Mouse (Mus musculus) kidney, adult 2 months (tissue): Measurements from ENCODE around the gene Midn. TPM values are rescaled to one million over a fixed set of nuclear protein-coding genes. Genes with fewer than 3 reads are reported as not detected.
A peak's percentile ranks its signal among the peaks of the same experiment; 100 is the strongest.

Experiments
- DNase-seq: peaks from one replicate; pipeline ENCODE4 v3.0.0; 2021
- H3K27ac ChIP-seq: fragments of 200-500 bp; 2 replicates; pipeline ENCODE4 v1.5.1; 2012; ENCODE audit warnings: low read depth, low read length, control low read depth, inconsistent platforms; ENCODE audit not compliant: insufficient read depth
- H3K27me3 ChIP-seq: fragments of 200-500 bp; replicated peaks from 2 replicates; pipeline ENCODE4 v1.6.1; 2012; ENCODE audit warnings: mild to moderate bottlenecking, moderate library complexity, low read length, inconsistent platforms; ENCODE audit not compliant: control insufficient read depth, insufficient read depth
- H3K36me3 ChIP-seq: fragments of 200-500 bp; 2 replicates; pipeline ENCODE4 v1.6.1; 2012; ENCODE audit warnings: mild to moderate bottlenecking, moderate library complexity, low read length, inconsistent platforms; ENCODE audit not compliant: control insufficient read depth, insufficient read depth
- H3K4me1 ChIP-seq: fragments of 200-500 bp; 2 replicates; pipeline ENCODE4 v1.6.1; 2011; ENCODE audit warnings: low read length; ENCODE audit not compliant: control insufficient read depth, insufficient read depth
- H3K4me3 ChIP-seq: fragments of 200-500 bp; 2 replicates; pipeline ENCODE4 v1.5.1; 2011; ENCODE audit warnings: mild to moderate bottlenecking, low read depth, low read length, control low read depth; ENCODE audit not compliant: insufficient read depth
- CTCF ChIP-seq: fragments of 200-500 bp; conservative IDR thresholded peaks from 2 replicates; pipeline ENCODE4 v1.5.1; 2011; ENCODE audit warnings: low read depth, mild to moderate bottlenecking, control low read depth, low read length, moderate library complexity, mixed read lengths; ENCODE audit not compliant: insufficient read depth, insufficient read length
- POLR2A ChIP-seq: fragments of 200-500 bp; IDR thresholded peaks from one replicate; pipeline ENCODE4 v1.6.1; 2011; ENCODE audit warnings: low read depth, low read length, control low read depth
- WGBS: fragments of 180-500 bp; shearing (Covaris S2); methylation state at CpG from one replicate; pipeline ENCODE4 v1.1.7; 2018; 5-methylcytosine and 5-hydroxymethylcytosine counted together
- polyA plus RNA-seq: library from polyadenylated mRNA; depleted of rRNA; stranded (reverse); fragments of >200 nt; gene quantifications from 2 replicates; pipeline ENCODE4 v1.2.3, GENCODE M21; 2012

Midn gene
- polyA plus RNA-seq, 1 experiment = 67.0 TPM

DNA sequence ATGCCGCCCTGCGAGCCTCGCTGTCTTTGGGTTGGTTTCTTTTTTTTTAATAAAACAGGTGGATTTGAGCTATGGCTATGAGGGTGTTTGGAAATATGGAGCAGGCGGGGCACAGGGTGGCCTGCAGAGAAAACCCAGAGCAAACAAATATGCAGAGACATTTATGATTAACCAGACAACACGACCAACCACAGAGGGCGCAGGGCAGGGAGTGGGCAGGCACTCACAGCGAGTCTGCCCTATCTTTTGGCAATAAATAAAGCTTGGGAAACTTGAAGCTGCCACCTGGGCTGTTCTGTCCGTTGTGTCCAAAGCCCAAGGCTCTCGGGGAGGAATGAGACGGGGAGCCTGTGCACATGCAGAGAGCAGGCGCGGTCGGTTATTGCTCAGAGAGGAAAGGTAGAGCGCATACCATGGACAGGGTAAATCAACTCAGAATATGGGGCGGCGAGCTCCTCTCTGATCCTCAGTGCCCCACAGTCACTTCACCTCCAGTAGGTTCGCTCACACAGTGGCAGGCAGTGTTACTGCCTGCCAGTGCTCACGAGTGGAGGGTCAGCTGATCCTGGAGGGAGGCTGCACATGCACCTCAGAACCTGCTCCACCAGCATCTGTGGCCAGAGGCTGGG lies 17.6 kb upstream of the Midn start:
- Histone ChIP-seq H3K4me3 (no peak overlapping the region), H3K36me3 (peaks cover 3% of the 10 kb centered on the region; the same call in 1 of the 2 replicates), H3K27me3 (no peaks in the 10 kb centered on the region), H3K27ac (peak overlapping the region; percentile 34; the same call in 1 of the 2 replicates), H3K4me1 (peaks cover 16% of the 10 kb centered on the region; the same call in 1 of the 2 replicates)
- DNase-seq = peak; percentile 88
- TF ChIP-seq CTCF (peak; percentile 32; the same call in 1 of the 2 replicates), POLR2A (no peak)
- WGBS = 48% methylated on average over 18 of the region's 18 CpGs

DNA sequence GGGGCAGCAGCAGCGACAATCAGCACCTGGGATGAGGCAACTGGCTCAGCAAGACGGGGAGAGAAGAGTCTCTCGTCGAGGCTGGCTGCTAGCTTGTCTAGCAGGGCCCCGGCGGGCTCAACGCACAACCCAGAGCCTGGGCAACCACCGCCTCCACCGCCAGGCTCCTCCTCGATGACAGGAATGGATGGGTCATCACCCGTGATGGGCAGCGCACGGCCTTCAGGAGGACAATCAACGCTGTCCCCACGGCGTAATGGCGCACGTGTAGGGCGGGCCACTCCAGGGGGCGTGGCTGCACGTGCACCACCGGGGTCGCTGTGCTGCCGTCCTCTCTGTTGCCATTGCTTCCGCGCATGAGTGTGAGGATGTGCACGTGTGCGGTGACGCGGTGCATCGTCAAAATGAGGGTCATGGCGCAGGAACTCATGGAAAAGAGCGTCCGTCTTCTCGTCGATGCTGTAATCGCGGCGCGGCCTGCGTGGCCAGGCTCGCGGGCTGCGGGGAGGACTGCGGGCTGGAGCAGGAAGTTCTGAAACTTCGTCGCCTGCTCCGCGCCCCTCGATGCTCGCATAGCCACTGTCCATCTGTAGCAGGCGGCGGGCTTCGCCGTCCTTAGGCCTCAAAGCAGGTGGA lies 16.6 kb upstream of the Midn start:
- TF ChIP-seq POLR2A (no peak), CTCF (no peak)

DNA sequence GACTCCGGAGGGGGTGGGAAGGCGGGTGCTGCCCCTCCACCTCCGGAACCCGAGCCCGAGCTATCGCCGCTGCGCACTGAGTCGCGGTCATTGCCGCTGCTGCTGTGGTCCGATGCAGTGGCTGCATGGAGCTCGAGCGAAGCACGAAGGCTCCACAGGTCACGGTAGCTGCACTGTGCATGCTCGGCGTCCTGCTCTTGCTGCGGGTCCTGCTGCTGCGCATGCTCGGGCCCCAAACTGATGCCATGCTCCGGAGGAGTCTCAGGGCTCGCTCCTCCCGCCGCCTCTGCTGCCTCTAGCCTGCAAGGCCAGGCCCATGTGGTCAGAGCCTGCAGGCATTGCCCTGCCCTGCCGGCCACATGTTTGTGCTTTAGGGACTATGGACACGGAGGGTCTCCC lies 16.1 kb upstream of the Midn start:
- no peak overlapping the region for H3K4me3 ChIP-seq
- 74% methylated on average over 27 of the region's 27 CpGs for WGBS
- peaks cover 16% of the 10 kb centered on the region; the same call in 1 of the 2 replicates for H3K4me1 ChIP-seq
- DNase-seq = no peak
- no peaks in the 10 kb centered on the region for H3K27me3 ChIP-seq
- TF ChIP-seq CTCF (no peak), POLR2A (no peak)
- peaks cover 3% of the 10 kb centered on the region; the same call in 1 of the 2 replicates for H3K36me3 ChIP-seq
- H3K27ac ChIP-seq = no peak overlapping the region

More for the DNA sequence above, 16.6 kb upstream of the Midn start:
- Histone ChIP-seq H3K4me3 (no peak overlapping the region), H3K27ac (no peak overlapping the region), H3K4me1 (peaks cover 16% of the 10 kb centered on the region; the same call in 1 of the 2 replicates), H3K27me3 (no peaks in the 10 kb centered on the region), H3K36me3 (peaks cover 3% of the 10 kb centered on the region; the same call in 1 of the 2 replicates)
- DNase-seq = no peak
- WGBS = 60% methylated on average over 55 of the region's 55 CpGs

DNA sequence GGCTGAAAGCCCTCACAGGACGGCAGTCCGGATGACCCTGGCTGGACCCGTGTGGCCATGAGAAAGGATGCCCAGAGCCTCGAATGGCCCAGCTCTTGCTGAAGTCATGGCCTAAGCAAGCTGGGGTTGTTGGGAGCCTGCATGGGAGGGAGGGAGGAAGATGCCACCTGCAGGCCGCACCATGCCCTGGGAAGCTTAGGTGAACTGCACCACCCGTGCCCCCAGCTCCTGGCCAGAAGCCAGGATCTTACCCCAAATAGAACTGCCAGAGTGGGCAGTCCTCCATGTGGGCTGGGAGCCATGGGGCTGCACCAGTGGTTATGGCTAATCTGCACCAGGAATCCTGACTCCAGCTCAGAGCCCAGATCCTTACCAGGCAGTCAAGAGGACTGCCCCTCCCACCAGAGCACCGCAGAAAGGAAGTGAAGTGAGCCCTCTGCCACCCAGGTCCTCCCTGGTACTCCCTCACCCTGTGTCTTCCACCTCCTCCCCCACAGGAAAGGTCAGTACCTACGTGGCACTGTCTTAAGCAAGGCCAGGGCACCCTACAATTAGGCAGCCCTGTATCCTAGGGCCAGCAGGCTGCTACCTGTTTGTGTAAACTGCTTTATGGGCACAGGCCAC lies 14.7 kb upstream of the Midn start:
- TF ChIP-seq POLR2A (no peak), CTCF (no peak)
- Histone ChIP-seq H3K4me3 (no peak overlapping the region), H3K27me3 (no peaks in the 10 kb centered on the region), H3K27ac (no peak overlapping the region), H3K36me3 (no peaks in the 10 kb centered on the region; the same call in 1 of the 2 replicates), H3K4me1 (peaks cover 16% of the 10 kb centered on the region; the same call in 1 of the 2 replicates)
- DNase-seq = no peak
- WGBS = 42% methylated on average over 8 of the region's 8 CpGs

DNA sequence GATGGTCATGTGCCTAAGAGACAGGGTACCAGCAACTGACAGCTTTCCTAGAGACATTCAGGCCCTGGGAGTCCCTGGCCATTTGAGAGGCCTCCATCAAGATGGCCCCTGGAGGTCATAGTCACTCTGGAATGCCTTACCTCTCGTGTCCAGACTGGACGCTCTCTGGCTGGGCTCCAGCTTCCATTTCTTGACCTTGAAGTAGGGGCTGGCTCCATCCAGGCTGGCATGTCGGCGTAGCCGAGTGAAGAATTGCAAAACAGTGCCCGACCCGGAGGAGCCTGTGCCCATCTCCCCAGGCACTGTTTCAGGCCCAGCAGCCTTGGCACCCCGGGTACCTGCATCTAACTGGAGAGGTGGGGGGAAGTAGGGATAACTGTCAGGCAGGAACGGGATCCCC lies 13.7 kb upstream of the Midn start:
- no peaks in the 10 kb centered on the region for H3K27me3 ChIP-seq
- H3K27ac ChIP-seq = no peak overlapping the region
- H3K4me1 ChIP-seq = peaks cover 10% of the 10 kb centered on the region; the same call in 1 of the 2 replicates
- H3K36me3 ChIP-seq = no peaks in the 10 kb centered on the region
- no peak overlapping the region for H3K4me3 ChIP-seq
- no peak for TF ChIP-seq POLR2A
- no peak for TF ChIP-seq CTCF
- WGBS = 62% methylated on average over 9 of the region's 9 CpGs
- peak; percentile 44 for DNase-seq

DNA sequence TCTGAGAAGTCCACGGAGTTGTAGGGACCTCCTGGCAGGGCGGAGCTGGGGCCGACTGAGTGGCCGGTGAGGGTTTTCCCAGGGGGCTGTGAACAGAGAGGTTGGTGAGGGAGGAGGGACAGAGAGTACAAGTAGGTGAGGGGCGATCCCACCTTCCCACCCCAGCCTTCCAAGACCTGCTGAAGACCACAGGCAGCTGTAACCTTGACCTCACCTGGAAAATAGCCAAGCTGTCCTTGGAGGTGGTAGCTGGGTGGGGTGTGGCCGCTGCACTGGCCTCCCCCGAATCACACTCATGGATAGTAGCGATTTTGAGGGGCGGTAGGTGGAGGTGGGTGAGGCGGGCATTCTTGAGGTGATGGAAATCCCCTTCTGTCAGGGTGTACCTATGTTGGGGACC lies 12.9 kb upstream of the Midn start:
- H3K27ac ChIP-seq = no peak overlapping the region
- H3K4me1 ChIP-seq = peaks cover 5% of the 10 kb centered on the region; the same call in 1 of the 2 replicates
- no peak overlapping the region for H3K4me3 ChIP-seq
- DNase-seq = no peak
- H3K36me3 ChIP-seq = no peaks in the 10 kb centered on the region
- WGBS = 79% methylated on average over 10 of the region's 10 CpGs
- no peaks in the 10 kb centered on the region for H3K27me3 ChIP-seq
- TF ChIP-seq POLR2A (no peak), CTCF (no peak)

DNA sequence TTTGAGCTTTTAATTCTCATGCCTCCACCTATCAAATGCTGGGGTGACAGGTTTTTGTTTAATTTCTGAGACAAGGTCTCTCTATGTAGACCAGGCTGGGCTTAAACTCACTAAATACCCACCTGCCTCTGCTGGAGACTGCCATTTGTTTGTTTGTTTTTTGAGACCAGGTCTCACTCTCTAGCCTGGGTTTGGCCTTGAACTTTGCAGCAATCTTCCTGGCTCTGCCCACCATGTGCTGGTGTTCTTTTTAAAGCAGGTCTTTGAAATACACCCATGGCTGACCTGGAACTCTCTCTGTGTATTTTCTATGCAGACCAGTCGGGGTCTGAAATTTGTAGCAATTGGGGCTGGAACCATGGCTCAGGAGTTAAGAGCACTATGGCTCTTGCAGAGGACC lies 12.4 kb upstream of the Midn start:
- H3K27ac ChIP-seq = no peak overlapping the region
- H3K36me3 ChIP-seq = no peaks in the 10 kb centered on the region
- DNase-seq = no peak
- H3K4me1 ChIP-seq = 0 out of 2 replicates have a peak, but pooled peaks cover 2% of the 10 kb centered on the region
- WGBS = 95% methylated on average over 1 of the region's 1 CpGs
- no peaks in the 10 kb centered on the region for H3K27me3 ChIP-seq
- TF ChIP-seq CTCF = no peak
- H3K4me3 ChIP-seq = no peak overlapping the region
